Mouse (Mus musculus) lung, adult 2 months (tissue): ENCODE data around the gene Smim20.

ENCODE experiments used
- CTCF ChIP-seq: fragments of 200-500 bp; IDR thresholded peaks from 2 replicates; pipeline ENCODE4 v1.5.1; 2011; ENCODE audit warnings: mild to moderate bottlenecking, low read length, control low read depth; ENCODE audit not compliant: insufficient read depth
- POLR2A ChIP-seq: fragments of 200-500 bp; IDR thresholded peaks from 2 replicates; pipeline ENCODE4 v1.6.1; 2011; ENCODE audit warnings: low read depth, mild to moderate bottlenecking, control low read depth, low read length, borderline replicate concordance; ENCODE audit errors: extremely low read depth

- TF ChIP-seq POLR2A = no peak
- no peak for TF ChIP-seq CTCF
Observed at GRCm38 (mm10) chr5:53241109-53241508, 25.8 kb upstream of the Smim20 start.
